Mouse (Mus musculus): ENCODE data around the gene Dnah11. TPM values are rescaled to one million over a fixed set of nuclear protein-coding genes. Genes with fewer than 3 reads are reported as not detected.

Dnah11 gene
- polyA plus RNA-seq, 1 experiment = 0.23 TPM

DNA sequence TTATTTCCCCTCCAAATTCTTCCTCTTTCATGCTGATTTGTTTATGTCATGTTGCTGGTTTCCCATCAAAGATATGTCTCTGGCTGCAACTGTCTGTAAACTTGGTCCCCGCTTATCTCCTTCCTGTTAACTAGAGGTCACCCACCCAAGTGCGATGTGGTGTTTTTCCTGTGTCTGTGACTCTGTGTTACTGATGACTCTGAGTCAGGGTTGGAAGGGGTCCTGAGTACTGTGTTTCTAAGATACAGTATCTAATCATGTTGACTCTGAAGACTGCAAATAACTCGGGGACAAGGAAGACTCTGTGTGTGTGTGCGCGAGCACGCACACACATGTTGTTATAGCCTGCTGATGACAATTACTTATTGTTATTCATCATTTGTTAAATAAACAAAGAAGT, 179.9 kb downstream of the Dnah11 start:
- H3K4me1 ChIP-seq (ENCODE audit: control insufficient read depth, insufficient read depth, low read length) = no peaks in the 10 kb centered on the region
- no peak overlapping the region for H3K4me3 ChIP-seq (ENCODE audit: insufficient read depth, low read length)
- no peak overlapping the region for H3K27ac ChIP-seq (ENCODE audit: insufficient read depth, low read length)
- no peak for TF ChIP-seq POLR2A (IDR thresholded peaks at IDR 0.05; ENCODE audit: extremely low read depth, insufficient read depth, low read length)
- TF ChIP-seq CTCF (IDR thresholded peaks at IDR 0.05; ENCODE audit: extremely low read depth, insufficient read depth, low read length) = no peak

DNA sequence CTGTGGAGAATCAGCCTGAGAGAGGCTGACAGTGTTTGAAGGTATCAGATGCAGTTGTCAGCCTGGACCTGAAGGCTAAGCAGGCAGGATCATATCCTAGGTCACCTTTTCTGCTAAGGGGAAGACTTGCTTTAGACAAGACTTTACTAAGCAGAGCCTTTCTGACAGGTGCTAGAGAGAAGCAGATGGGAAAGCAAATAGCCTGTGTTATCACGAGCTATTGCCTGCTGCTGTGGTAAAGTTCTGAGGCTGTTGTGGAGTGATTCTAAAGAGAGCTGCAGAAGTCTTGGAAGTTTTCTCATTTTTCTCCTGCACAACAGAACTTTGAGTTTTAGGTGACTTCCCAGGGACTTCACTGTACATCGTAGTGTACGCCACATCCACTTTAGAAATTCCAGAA, 185.0 kb downstream of the Dnah11 start:
- H3K27ac ChIP-seq (ENCODE audit: insufficient read depth, low read length) = no peak overlapping the region
- no peak for TF ChIP-seq POLR2A (IDR thresholded peaks at IDR 0.05; ENCODE audit: extremely low read depth, insufficient read depth, low read length)
- TF ChIP-seq CTCF (IDR thresholded peaks at IDR 0.05; ENCODE audit: extremely low read depth, insufficient read depth, low read length) = no peak

DNA sequence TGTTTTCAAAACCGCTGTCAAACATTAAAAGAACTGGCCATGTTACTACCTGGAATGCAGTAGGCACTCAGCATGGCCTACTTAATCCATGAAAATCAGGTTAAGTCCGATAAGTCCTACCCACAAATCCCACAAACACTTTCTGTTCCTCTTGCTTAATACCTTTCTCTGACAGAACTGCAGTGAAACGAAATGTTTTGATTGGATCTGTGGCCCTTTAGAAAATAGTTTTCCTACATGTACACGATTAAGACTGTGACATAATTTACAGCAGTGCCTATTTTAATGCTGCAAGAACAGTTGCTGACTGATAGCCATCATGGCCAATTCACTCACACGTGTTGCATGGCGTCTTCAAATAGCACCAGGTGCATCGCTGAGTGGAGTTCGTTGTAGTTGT, 186.9 kb downstream of the Dnah11 start:
- TF ChIP-seq CTCF (IDR thresholded peaks at IDR 0.05; ENCODE audit: extremely low read depth, insufficient read depth, low read length) (no peak), POLR2A (IDR thresholded peaks at IDR 0.05; ENCODE audit: extremely low read depth, insufficient read depth, low read length) (no peak)
- no peak overlapping the region for H3K4me3 ChIP-seq (ENCODE audit: insufficient read depth, low read length)
- no peak overlapping the region for H3K27ac ChIP-seq (ENCODE audit: insufficient read depth, low read length)

More for the DNA sequence above, 185.0 kb downstream of the Dnah11 start:
- H3K4me1 ChIP-seq (ENCODE audit: control insufficient read depth, insufficient read depth, low read length) = no peaks in the 10 kb centered on the region
- H3K4me3 ChIP-seq (ENCODE audit: insufficient read depth, low read length) = no peak overlapping the region

DNA sequence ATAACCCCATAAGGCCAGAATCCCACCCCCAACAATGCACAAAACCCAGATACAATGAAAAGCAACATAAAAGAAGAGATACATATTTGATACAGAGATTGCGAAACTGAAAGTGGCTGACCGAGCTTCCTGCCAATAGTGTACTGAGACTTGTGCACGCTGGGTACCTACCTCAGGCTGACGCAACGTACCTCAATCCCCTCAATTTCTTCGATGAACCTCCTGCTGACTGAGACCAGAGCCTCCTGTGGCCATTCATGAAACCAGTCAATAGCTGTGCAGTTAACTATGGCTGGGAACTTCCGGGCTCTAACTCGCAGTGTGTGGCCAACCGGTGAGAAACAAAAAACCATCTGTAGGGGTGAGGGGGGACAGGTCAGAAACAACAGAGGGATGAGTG, 203.9 kb downstream of the Dnah11 start:
- no peak for TF ChIP-seq POLR2A (IDR thresholded peaks at IDR 0.05; ENCODE audit: extremely low read depth, insufficient read depth, low read length)
- no peak for TF ChIP-seq CTCF (IDR thresholded peaks at IDR 0.05; ENCODE audit: extremely low read depth, insufficient read depth, low read length)
- no peak overlapping the region for H3K4me3 ChIP-seq (ENCODE audit: insufficient read depth, low read length)
- no peak overlapping the region for H3K27ac ChIP-seq (ENCODE audit: insufficient read depth, low read length)
- no peaks in the 10 kb centered on the region for H3K4me1 ChIP-seq (ENCODE audit: control insufficient read depth, insufficient read depth, low read length)

More for the DNA sequence above, 186.9 kb downstream of the Dnah11 start:
- H3K4me1 ChIP-seq (ENCODE audit: control insufficient read depth, insufficient read depth, low read length) = no peaks in the 10 kb centered on the region

DNA sequence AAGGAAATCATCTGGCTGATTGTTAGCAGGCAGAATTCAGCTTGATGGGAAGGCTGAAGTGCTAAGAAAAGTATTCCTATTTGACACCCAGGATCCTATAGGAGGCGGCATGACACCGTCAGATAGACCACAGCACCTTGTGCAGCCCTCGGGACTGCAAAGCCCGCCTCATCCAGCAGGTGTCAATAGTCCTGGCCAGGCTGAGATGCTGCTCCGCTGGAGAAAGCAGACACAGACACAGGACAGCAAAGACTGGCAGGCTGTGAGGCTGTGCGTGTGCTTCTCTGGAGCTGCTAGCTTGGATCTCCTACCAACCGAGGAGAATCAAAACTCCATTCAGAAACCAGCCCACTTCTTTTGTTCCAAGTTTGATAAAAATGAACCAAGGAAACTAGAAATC, 205.3 kb downstream of the Dnah11 start:
- peak; percentile 72 for TF ChIP-seq CTCF (IDR thresholded peaks at IDR 0.05; ENCODE audit: extremely low read depth, insufficient read depth, low read length)
- TF ChIP-seq POLR2A (IDR thresholded peaks at IDR 0.05; ENCODE audit: extremely low read depth, insufficient read depth, low read length) = no peak
- Histone ChIP-seq H3K4me1 (ENCODE audit: control insufficient read depth, insufficient read depth, low read length) (no peaks in the 10 kb centered on the region), H3K27ac (ENCODE audit: insufficient read depth, low read length) (no peak overlapping the region), H3K4me3 (ENCODE audit: insufficient read depth, low read length) (no peak overlapping the region)

DNA sequence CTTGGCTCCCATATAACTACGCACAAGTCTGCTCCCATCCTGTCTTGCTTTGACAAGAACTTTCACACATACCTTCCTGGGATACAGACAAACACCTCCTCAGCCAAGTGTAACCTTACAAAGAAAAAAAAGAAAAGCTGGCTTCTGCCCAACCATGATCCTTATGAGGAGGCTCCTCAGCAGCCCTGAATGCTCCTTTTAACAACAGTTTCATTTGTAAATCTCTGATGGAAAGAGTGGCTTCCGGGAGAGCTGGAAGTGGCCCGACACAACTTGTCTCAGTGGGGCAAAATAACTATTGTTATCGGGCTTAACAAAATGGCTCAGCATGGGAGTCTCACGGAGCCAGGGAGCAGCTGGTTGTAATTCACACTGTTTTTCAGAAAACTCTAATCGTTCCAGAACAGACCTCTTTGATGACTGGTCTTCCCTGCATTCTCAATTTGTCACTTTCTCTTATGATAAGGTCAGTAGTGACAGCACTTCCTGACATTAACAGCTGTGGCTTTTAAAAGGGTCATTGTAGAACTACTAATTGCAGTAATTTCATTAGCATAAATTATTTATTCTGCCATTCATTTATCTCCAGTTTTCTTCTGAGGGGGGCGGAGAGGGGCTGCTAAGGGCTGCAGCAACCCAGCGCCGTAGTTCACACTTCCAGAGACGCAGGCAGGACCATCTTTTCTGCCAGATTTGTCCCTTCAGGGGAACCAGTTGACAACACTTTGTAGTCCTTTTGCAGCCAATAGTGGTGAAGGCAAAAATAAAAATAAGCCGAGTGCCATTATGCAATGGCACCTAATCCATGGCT, 209.6 kb downstream of the Dnah11 start:
- TF ChIP-seq CTCF (IDR thresholded peaks at IDR 0.05; ENCODE audit: extremely low read depth, insufficient read depth, low read length) (no peak), POLR2A (IDR thresholded peaks at IDR 0.05; ENCODE audit: extremely low read depth, insufficient read depth, low read length) (no peak)
- no peak overlapping the region for H3K27ac ChIP-seq (ENCODE audit: insufficient read depth, low read length)
- H3K4me1 ChIP-seq (ENCODE audit: control insufficient read depth, insufficient read depth, low read length) = no peaks in the 10 kb centered on the region
- H3K4me3 ChIP-seq (ENCODE audit: insufficient read depth, low read length) = no peak overlapping the region

DNA sequence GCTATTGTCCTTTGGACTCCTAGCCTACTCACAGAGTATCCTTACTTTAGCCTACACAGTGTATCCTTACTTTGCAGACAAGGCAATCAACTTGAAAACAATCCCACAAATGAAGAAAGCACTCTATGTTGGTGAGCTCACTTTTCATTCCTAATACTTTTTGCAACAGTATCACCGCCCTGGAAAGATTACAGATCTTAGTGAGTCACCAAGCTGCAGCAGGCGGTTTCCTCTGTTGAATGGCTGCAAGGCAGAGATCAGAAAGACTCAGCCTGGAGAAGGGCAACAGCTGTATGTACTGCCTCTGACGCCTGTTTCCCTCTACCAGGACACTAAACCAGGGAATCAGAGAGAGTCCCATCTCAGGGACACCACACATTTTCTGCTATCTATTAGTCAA, 218.5 kb downstream of the Dnah11 start:
- no peaks in the 10 kb centered on the region for H3K4me1 ChIP-seq (ENCODE audit: control insufficient read depth, insufficient read depth, low read length)
- H3K27ac ChIP-seq (ENCODE audit: insufficient read depth, low read length) = no peak overlapping the region
- TF ChIP-seq POLR2A (IDR thresholded peaks at IDR 0.05; ENCODE audit: extremely low read depth, insufficient read depth, low read length) (no peak), CTCF (IDR thresholded peaks at IDR 0.05; ENCODE audit: extremely low read depth, insufficient read depth, low read length) (no peak)
- no peak overlapping the region for H3K4me3 ChIP-seq (ENCODE audit: insufficient read depth, low read length)

DNA sequence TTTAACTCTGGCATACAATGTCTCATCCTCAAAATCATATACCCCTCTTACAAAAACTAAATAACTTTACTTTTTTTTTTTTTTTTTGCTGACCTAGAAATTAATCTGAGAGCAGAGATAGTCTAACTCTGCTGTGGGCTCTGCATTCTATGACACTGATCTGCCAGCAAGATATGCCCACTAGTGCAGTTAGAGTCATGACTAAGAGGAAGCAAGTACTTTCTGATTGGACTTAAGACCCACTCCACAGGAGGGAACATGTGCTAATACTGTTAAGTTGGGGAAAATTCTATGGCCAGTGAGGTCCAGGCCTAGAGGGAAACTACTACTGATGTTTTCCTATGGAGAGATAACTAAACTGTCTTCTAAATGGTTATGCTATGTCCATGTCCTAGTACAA, 225.1 kb downstream of the Dnah11 start:
- Histone ChIP-seq H3K4me3 (ENCODE audit: insufficient read depth, low read length) (no peak overlapping the region), H3K27ac (ENCODE audit: insufficient read depth, low read length) (no peak overlapping the region), H3K4me1 (ENCODE audit: control insufficient read depth, insufficient read depth, low read length) (no peaks in the 10 kb centered on the region)
- TF ChIP-seq CTCF (IDR thresholded peaks at IDR 0.05; ENCODE audit: extremely low read depth, insufficient read depth, low read length) = no peak
- TF ChIP-seq POLR2A (IDR thresholded peaks at IDR 0.05; ENCODE audit: extremely low read depth, insufficient read depth, low read length) = no peak

DNA sequence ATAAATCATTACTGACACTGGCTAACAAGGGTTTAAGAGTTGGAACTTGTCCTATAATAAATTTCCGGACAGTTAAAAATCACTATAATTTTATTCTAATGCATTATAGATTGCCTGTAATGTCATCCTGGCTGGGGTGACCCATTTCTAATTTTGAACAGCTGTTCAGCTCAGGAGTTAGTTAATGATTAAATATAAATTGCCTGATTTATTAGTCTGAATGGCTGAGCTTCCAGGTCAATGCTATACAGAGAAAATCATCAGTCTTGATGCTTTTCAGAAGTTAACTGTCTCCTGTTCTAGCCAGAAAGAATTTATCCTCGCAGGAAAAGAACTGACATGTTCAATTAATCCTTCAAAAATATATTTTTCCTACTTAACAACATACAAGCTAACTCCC, 236.1 kb downstream of the Dnah11 start:
- no peak overlapping the region for H3K4me3 ChIP-seq (ENCODE audit: insufficient read depth, low read length)
- no peaks in the 10 kb centered on the region for H3K4me1 ChIP-seq (ENCODE audit: control insufficient read depth, insufficient read depth, low read length)
- H3K27ac ChIP-seq (ENCODE audit: insufficient read depth, low read length) = no peak overlapping the region
- TF ChIP-seq CTCF (IDR thresholded peaks at IDR 0.05; ENCODE audit: extremely low read depth, insufficient read depth, low read length) = no peak
- TF ChIP-seq POLR2A (IDR thresholded peaks at IDR 0.05; ENCODE audit: extremely low read depth, insufficient read depth, low read length) = no peak

DNA sequence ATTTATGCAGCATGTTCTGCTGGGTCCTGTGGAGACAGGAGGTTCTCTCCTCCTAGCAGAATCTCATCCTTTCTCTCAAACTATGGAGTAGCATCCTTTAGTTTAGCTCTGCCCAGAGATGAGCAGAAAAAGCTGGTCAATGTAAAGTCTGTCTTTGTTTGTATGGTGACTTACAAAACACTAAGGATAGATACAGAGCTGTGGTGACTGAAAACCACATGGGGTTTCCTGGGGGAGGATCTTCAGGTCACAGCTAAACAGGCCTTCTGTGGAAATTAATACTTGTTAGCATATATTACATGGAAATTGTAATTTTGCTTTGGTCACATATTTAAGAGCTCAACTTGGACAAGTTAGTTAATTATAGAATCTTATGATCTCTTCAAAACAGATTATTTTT, 239.6 kb downstream of the Dnah11 start:
- TF ChIP-seq POLR2A (IDR thresholded peaks at IDR 0.05; ENCODE audit: extremely low read depth, insufficient read depth, low read length) (no peak), CTCF (IDR thresholded peaks at IDR 0.05; ENCODE audit: extremely low read depth, insufficient read depth, low read length) (no peak)
- no peak overlapping the region for H3K27ac ChIP-seq (ENCODE audit: insufficient read depth, low read length)
- no peak overlapping the region for H3K4me3 ChIP-seq (ENCODE audit: insufficient read depth, low read length)
- no peaks in the 10 kb centered on the region for H3K4me1 ChIP-seq (ENCODE audit: control insufficient read depth, insufficient read depth, low read length)

Data from cortical plate, adult 2 months (tissue).